Comparison of ENCODE assay signal across 8 mouse cellular contexts in the genomic region with DNA sequence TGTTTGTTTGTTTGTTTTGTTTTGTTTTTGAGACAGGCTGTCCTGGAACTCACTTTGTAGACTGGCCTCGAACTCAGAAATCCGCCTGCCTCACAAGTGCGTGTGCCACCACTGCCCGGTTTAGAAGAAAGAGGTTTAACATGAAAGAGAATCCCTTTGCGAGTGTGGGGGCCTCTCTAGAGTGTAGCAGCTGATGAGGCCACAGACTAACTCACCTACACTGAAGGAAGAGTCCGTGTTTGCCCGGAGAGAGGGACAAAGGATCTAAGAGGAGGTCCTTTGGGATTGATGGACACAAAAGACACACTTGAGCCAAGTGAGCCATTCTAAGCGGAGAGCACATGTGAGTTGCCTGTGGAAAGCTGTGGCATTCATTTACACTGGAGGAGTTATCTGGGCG. TPM values are rescaled to one million over a fixed set of nuclear protein-coding genes. Genes with fewer than 3 reads are reported as not detected.
A peak's percentile ranks its signal among the peaks of the same experiment; 100 is the strongest.
DNase-seq lines count a peak whose midpoint lies in the region; ATAC-seq and TF ChIP-seq lines count a peak whose summit lies in the region.
"Had no signal": no experiment of that assay in that cellular context is flagged by ENCODE, and none has a peak within 500 bp of the region (broad histone marks: within the 10 kb centered on the region; RNA-seq: fewer than 3 reads in every experiment).

No protein-coding gene starts in this region.

- no peak overlapping the region for H3K9ac ChIP-seq in lung, embryonic 14.5 days
- no peak overlapping the region for H3K9ac ChIP-seq in hindbrain, embryonic 16.5 days (ENCODE audit: low read depth, low read length)
- no peak overlapping the region for H3K9ac ChIP-seq in neural tube, embryonic 13.5 days

- H3K27me3 ChIP-seq in lung, embryonic 14.5 days (ENCODE audit: insufficient read depth, low read length), result peaks cover 47% of the 10 kb centered on the region
- peaks cover 37% of the 10 kb centered on the region for H3K27me3 ChIP-seq in hindbrain, embryonic 16.5 days (replicated peaks; ENCODE audit: control insufficient read depth, insufficient read depth, low read length)
- H3K27me3 ChIP-seq in neural tube, embryonic 13.5 days, result peaks cover 77% of the 10 kb centered on the region

- H3K27ac ChIP-seq in lung, embryonic 14.5 days (ENCODE audit: low read depth), result no peak overlapping the region
- H3K27ac ChIP-seq in hindbrain, embryonic 16.5 days (ENCODE audit: low read depth, low read length), result no peak overlapping the region
- H3K27ac ChIP-seq in neural tube, embryonic 13.5 days (replicated peaks), result no peak overlapping the region
- H3K27ac ChIP-seq: macrophage had no signal

- no peak for DNase-seq in lung, embryonic 14.5 days
- no peak for DNase-seq in lung, adult 18-20 months
- DNase-seq in ovary, postnatal 14 days (ENCODE audit: low spot score), result no peak
- no peak for DNase-seq in lung, adult 2 months

- ATAC-seq in lung, embryonic 14.5 days (ENCODE audit: insufficient read depth), result no peak
- peak; percentile 7; the same call in 1 of the 2 replicates for ATAC-seq in erythroblast, adult 5-6 weeks (replicated peaks; ENCODE audit: low FRiP score, poor library complexity, severe bottlenecking)
- ATAC-seq in hindbrain, embryonic 16.5 days, result peak; percentile 2; the same call in 1 of the 2 replicates
- no peak for ATAC-seq in neural tube, embryonic 13.5 days (ENCODE audit: low read depth)

- H3K36me3 ChIP-seq in lung, embryonic 14.5 days (ENCODE audit: insufficient read depth), result no peaks in the 10 kb centered on the region
- H3K36me3 ChIP-seq in hindbrain, embryonic 16.5 days (ENCODE audit: control insufficient read depth, insufficient read depth, low read length), result no peaks in the 10 kb centered on the region
- peaks cover 13% of the 10 kb centered on the region for H3K36me3 ChIP-seq in neural tube, embryonic 13.5 days

- TF ChIP-seq CTCF in lung, embryonic 14.5 days (IDR thresholded peaks at IDR 0.05; ENCODE audit: low read depth), result no peak
- no peak for TF ChIP-seq CTCF in lung, adult 2 months (IDR thresholded peaks at IDR 0.05; ENCODE audit: insufficient read depth, low read length)

- H3K4me1 ChIP-seq in lung, embryonic 14.5 days (ENCODE audit: insufficient read depth), result peaks cover 9% of the 10 kb centered on the region
- peaks cover 15% of the 10 kb centered on the region for H3K4me1 ChIP-seq in hindbrain, embryonic 16.5 days (ENCODE audit: control insufficient read depth, insufficient read depth, low read depth, low read length)
- H3K4me1 ChIP-seq in neural tube, embryonic 13.5 days (replicated peaks), result peaks cover 26% of the 10 kb centered on the region
- peaks cover 3% of the 10 kb centered on the region; the same call in 1 of the 2 replicates for H3K4me1 ChIP-seq in lung, adult 2 months (ENCODE audit: control insufficient read depth, insufficient read depth, low read length)

- peak overlapping the region; percentile 62 for H3K4me2 ChIP-seq in lung, embryonic 14.5 days
- H3K4me2 ChIP-seq in hindbrain, embryonic 16.5 days (ENCODE audit: low read length), result peak overlapping the region; percentile 58
- H3K4me2 ChIP-seq in neural tube, embryonic 13.5 days, result peak overlapping the region; percentile 46; the same call in 1 of the 2 replicates

- H3K9me3 ChIP-seq in lung, embryonic 14.5 days (ENCODE audit: low read depth, low read length), result no peaks in the 10 kb centered on the region
- H3K9me3 ChIP-seq in hindbrain, embryonic 16.5 days (ENCODE audit: control insufficient read depth, low read length), result no peaks in the 10 kb centered on the region
- no peaks in the 10 kb centered on the region for H3K9me3 ChIP-seq in neural tube, embryonic 13.5 days

- no peak for TF ChIP-seq POLR2A in lung, adult 2 months (IDR thresholded peaks at IDR 0.05; ENCODE audit: borderline replicate concordance, extremely low read depth, low read depth, low read length)

- 14% methylated on average over 9 of the region's 9 CpGs for WGBS in lung, embryonic 14.5 days
- 27% methylated on average over 9 of the region's 9 CpGs for WGBS in hindbrain, embryonic 16.5 days
- WGBS in neural tube, embryonic 13.5 days, result 23% methylated on average over 9 of the region's 9 CpGs
- WGBS in lung, adult 2 months, result 24% methylated on average over 9 of the region's 9 CpGs

- peak overlapping the region; percentile 27; the same call in 1 of the 2 replicates for H3K4me3 ChIP-seq in lung, embryonic 14.5 days (ENCODE audit: low read depth, low read length)
- H3K4me3 ChIP-seq in hindbrain, embryonic 16.5 days (ENCODE audit: low read length), result no peak overlapping the region; the same call in 1 of the 2 replicates
- no peak overlapping the region for H3K4me3 ChIP-seq in neural tube, embryonic 13.5 days
- H3K4me3 ChIP-seq in lung, adult 2 months (replicated peaks; ENCODE audit: extremely low read depth, low read depth, low read length), result no peak overlapping the region

RNA-seq across cellular contexts. Expression of gene Slc26a10, which starts 3.2 kb away (rescaled TPM):
- 0.09 and 0.27 TPM in 2 replicates for polyA plus RNA-seq in lung, embryonic 14.5 days (2014; fragmentation: Nextera tagmentation; extraction: Ambion mirVana)
- not detected in 2 replicates for total RNA-seq in erythroblast, adult 5-6 weeks (2015; ENCODE audit: low replicate concordance)
- total RNA-seq in erythroblast, adult 5-6 weeks (2017; ENCODE audit: low replicate concordance), result 0.28 TPM in 1 of 2 replicates, not detected in the other
- 1.4 and 1.5 TPM in 2 replicates for polyA plus RNA-seq in hindbrain, embryonic 16.5 days (2015; fragmentation: Nextera tagmentation; extraction: Ambion mirVana)
- polyA plus RNA-seq in neural tube, embryonic 13.5 days (2015; fragmentation: Nextera tagmentation; extraction: Ambion mirVana), result 0.83 and 0.93 TPM in 2 replicates
- polyA plus RNA-seq in lung, adult 2 months (2012; rRNA removed), result 3.5 and 7.4 TPM in 2 replicates

RNA-seq across cellular contexts. Expression of gene B4galnt1, which starts 12.2 kb away (rescaled TPM):
- polyA plus RNA-seq in lung, embryonic 14.5 days (2014; fragmentation: Nextera tagmentation; extraction: Ambion mirVana), result 2.9 and 4.4 TPM in 2 replicates
- 33.0 and 34.3 TPM in 2 replicates for total RNA-seq in erythroblast, adult 5-6 weeks (2015; ENCODE audit: low replicate concordance)
- total RNA-seq in erythroblast, adult 5-6 weeks (2017; ENCODE audit: low replicate concordance), result 8.1 and 17.6 TPM in 2 replicates
- polyA plus RNA-seq in hindbrain, embryonic 16.5 days (2015; fragmentation: Nextera tagmentation; extraction: Ambion mirVana), result 59.0 and 74.1 TPM in 2 replicates
- 45.0 and 45.1 TPM in 2 replicates for polyA plus RNA-seq in neural tube, embryonic 13.5 days (2015; fragmentation: Nextera tagmentation; extraction: Ambion mirVana)
- polyA plus RNA-seq in lung, adult 2 months (2012; rRNA removed), result 70.8 and 81.2 TPM in 2 replicates

RNA-seq across cellular contexts. Expression of gene Arhgef25, which starts 12.6 kb away (rescaled TPM):
- 45.8 and 48.7 TPM in 2 replicates for polyA plus RNA-seq in lung, embryonic 14.5 days (2014; fragmentation: Nextera tagmentation; extraction: Ambion mirVana)
- total RNA-seq in erythroblast, adult 5-6 weeks (2015; ENCODE audit: low replicate concordance), result 0.84 and 1.7 TPM in 2 replicates
- 2.2 and 2.7 TPM in 2 replicates for total RNA-seq in erythroblast, adult 5-6 weeks (2017; ENCODE audit: low replicate concordance)
- polyA plus RNA-seq in hindbrain, embryonic 16.5 days (2015; fragmentation: Nextera tagmentation; extraction: Ambion mirVana), result 29.0 and 29.1 TPM in 2 replicates
- polyA plus RNA-seq in neural tube, embryonic 13.5 days (2015; fragmentation: Nextera tagmentation; extraction: Ambion mirVana), result 38.1 and 42.0 TPM in 2 replicates
- polyA plus RNA-seq in lung, adult 2 months (2012; rRNA removed), result 29.1 and 36.7 TPM in 2 replicates
- polyA plus RNA-seq: macrophage had no signal

RNA-seq across cellular contexts. Expression of gene Dtx3, which starts 18.3 kb away (rescaled TPM):
- polyA plus RNA-seq in lung, embryonic 14.5 days (2014; fragmentation: Nextera tagmentation; extraction: Ambion mirVana), result 81.4 and 92.4 TPM in 2 replicates
- 10.4 and 18.0 TPM in 2 replicates for total RNA-seq in erythroblast, adult 5-6 weeks (2015; ENCODE audit: low replicate concordance)
- total RNA-seq in erythroblast, adult 5-6 weeks (2017; ENCODE audit: low replicate concordance), result 8.4 and 9.4 TPM in 2 replicates
- polyA plus RNA-seq in hindbrain, embryonic 16.5 days (2015; fragmentation: Nextera tagmentation; extraction: Ambion mirVana), result 213 and 233 TPM in 2 replicates
- polyA plus RNA-seq in neural tube, embryonic 13.5 days (2015; fragmentation: Nextera tagmentation; extraction: Ambion mirVana), result 188 and 221 TPM in 2 replicates
- 134 and 157 TPM in 2 replicates for polyA plus RNA-seq in lung, adult 2 months (2012; rRNA removed)

RNA-seq across cellular contexts. Expression of gene Pip4k2c, which starts 34.1 kb away (rescaled TPM):
- polyA plus RNA-seq in lung, embryonic 14.5 days (2014; fragmentation: Nextera tagmentation; extraction: Ambion mirVana), result 17.8 and 21.0 TPM in 2 replicates
- total RNA-seq in erythroblast, adult 5-6 weeks (2015; ENCODE audit: low replicate concordance), result 11.3 and 13.3 TPM in 2 replicates
- 19.6 and 25.6 TPM in 2 replicates for total RNA-seq in erythroblast, adult 5-6 weeks (2017; ENCODE audit: low replicate concordance)
- 20.5 and 20.7 TPM in 2 replicates for polyA plus RNA-seq in hindbrain, embryonic 16.5 days (2015; fragmentation: Nextera tagmentation; extraction: Ambion mirVana)
- polyA plus RNA-seq in neural tube, embryonic 13.5 days (2015; fragmentation: Nextera tagmentation; extraction: Ambion mirVana), result 20.2 and 20.7 TPM in 2 replicates
- polyA plus RNA-seq in lung, adult 2 months (2012; rRNA removed), result 36.6 and 45.7 TPM in 2 replicates

Comparison
In these comparisons a context has a peak if more than half of its experiments do, and no peak if none do; other contexts are left out.
1. ATAC-seq: peak in erythroblast, adult 5-6 weeks (single experiment) and hindbrain, embryonic 16.5 days (single experiment); none in lung, embryonic 14.5 days (single experiment) and neural tube, embryonic 13.5 days (single experiment).
2. Peak in every context shown above with its lines, with median percentiles within 50 percentile points of each other: H3K4me2 ChIP-seq.